Mouse (Mus musculus): ENCODE results near the gene Tcf12.

DNA sequence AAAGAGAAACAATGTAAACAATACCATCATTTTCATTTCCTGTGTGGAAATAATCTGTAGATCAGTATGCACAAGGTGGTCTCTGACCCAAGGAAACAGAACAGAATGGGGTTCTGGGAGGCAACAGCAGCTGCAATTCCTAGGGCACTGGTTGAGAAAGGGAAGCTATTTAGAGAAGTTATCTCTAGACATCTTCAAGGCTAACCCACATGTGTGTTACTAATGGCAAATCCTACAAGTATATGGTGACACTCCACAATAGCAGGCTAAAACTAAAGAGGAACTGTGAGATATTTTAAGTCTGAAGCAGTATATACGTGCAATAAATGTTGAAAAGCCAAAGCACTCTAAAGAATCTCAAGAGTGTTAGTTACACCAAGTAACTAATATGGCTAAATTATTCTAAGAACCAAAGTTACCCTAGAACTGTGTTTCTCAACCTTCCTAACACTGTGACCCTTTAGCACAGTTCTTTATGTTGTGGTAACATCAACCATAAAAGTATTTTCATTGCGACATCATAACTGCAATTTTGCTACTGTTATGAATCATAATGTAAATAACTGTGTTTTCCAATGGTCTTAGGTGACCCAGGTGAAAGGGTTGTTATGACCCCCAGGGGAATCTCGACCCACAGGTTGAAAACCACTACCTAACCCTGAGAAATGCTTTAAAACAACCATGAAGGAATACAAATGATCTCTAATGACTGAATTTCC, 22.6 kb downstream of the Tcf12 start:
- TF ChIP-seq CTCF (IDR thresholded peaks at IDR 0.05; ENCODE audit: low read depth) (no peak), EP300 (IDR thresholded peaks at IDR 0.05; ENCODE audit: low read depth) (no peak)
